Mouse (Mus musculus): ENCODE results near the gene Prkcb. TPM values are rescaled to one million over a fixed set of nuclear protein-coding genes. Genes with fewer than 3 reads are reported as not detected.

Prkcb gene
- polyA plus RNA-seq, 1 experiment from 2014 or later: 3.2 TPM

- H3K36me3 ChIP-seq (replicated peaks): no peaks in the 10 kb centered on the region
- H3K4me1 ChIP-seq: peaks cover 5% of the 10 kb centered on the region; the same call in 1 of the 2 replicates
- no peak overlapping the region for H3K4me3 ChIP-seq
- WGBS: 89% methylated on average over 4 of the region's 4 CpGs
- DNase-seq (ENCODE audit: low spot score): no peak
- H3K9me3 ChIP-seq: no peaks in the 10 kb centered on the region
- peaks cover 25% of the 10 kb centered on the region for H3K27me3 ChIP-seq (replicated peaks; ENCODE audit: low read depth, poor library complexity, severe bottlenecking)
- no peak overlapping the region for H3K27ac ChIP-seq (replicated peaks)
Measured at GRCm38 (mm10) chr7:122295363-122295762, 6.8 kb downstream of the Prkcb start.

- Histone ChIP-seq H3K27me3 (replicated peaks; ENCODE audit: low read depth, poor library complexity, severe bottlenecking) (peaks cover 15% of the 10 kb centered on the region), H3K4me1 (0 out of 2 replicates have a peak, but pooled peaks cover 4% of the 10 kb centered on the region), H3K27ac (replicated peaks) (no peak overlapping the region), H3K4me3 (no peak overlapping the region), H3K36me3 (replicated peaks) (no peaks in the 10 kb centered on the region), H3K9me3 (no peaks in the 10 kb centered on the region)
- WGBS: 80% methylated on average over 1 of the region's 1 CpGs
- no peak for DNase-seq (ENCODE audit: low spot score)
Measured at GRCm38 (mm10) chr7:122296331-122296730, 7.8 kb downstream of the Prkcb start.

- Histone ChIP-seq H3K27ac (replicated peaks) (no peak overlapping the region), H3K4me3 (no peak overlapping the region), H3K27me3 (replicated peaks; ENCODE audit: low read depth, poor library complexity, severe bottlenecking) (peaks cover 10% of the 10 kb centered on the region), H3K4me1 (0 out of 2 replicates have a peak, but pooled peaks cover 4% of the 10 kb centered on the region), H3K36me3 (replicated peaks) (no peaks in the 10 kb centered on the region), H3K9me3 (no peaks in the 10 kb centered on the region)
- 96% methylated on average over 3 of the region's 3 CpGs for WGBS
- DNase-seq (ENCODE audit: low spot score): no peak
Measured at GRCm38 (mm10) chr7:122296805-122297204, 8.3 kb downstream of the Prkcb start.

GRCm38 (mm10) chr7:122297627-122298026 is 9.1 kb downstream of the Prkcb start:
- Histone ChIP-seq H3K9me3 (no peaks in the 10 kb centered on the region), H3K4me3 (no peak overlapping the region), H3K4me1 (no peaks in the 10 kb centered on the region), H3K27me3 (replicated peaks; ENCODE audit: low read depth, poor library complexity, severe bottlenecking) (peaks cover 5% of the 10 kb centered on the region), H3K27ac (replicated peaks) (no peak overlapping the region), H3K36me3 (replicated peaks) (no peaks in the 10 kb centered on the region)
- no peak for DNase-seq (ENCODE audit: low spot score)
- WGBS: 64% methylated on average over 3 of the region's 3 CpGs

GRCm38 (mm10) chr7:122298715-122299114 is 10.2 kb downstream of the Prkcb start:
- no peaks in the 10 kb centered on the region for H3K27me3 ChIP-seq (replicated peaks; ENCODE audit: low read depth, poor library complexity, severe bottlenecking)
- WGBS: 86% methylated on average over 2 of the region's 2 CpGs
- no peak overlapping the region for H3K4me3 ChIP-seq

GRCm38 (mm10) chr7:122300538-122300937 is 12.0 kb downstream of the Prkcb start:
- Histone ChIP-seq H3K9me3 (no peaks in the 10 kb centered on the region), H3K27ac (replicated peaks) (no peak overlapping the region), H3K4me1 (no peaks in the 10 kb centered on the region), H3K4me3 (no peak overlapping the region), H3K27me3 (replicated peaks; ENCODE audit: low read depth, poor library complexity, severe bottlenecking) (no peaks in the 10 kb centered on the region), H3K36me3 (replicated peaks) (no peaks in the 10 kb centered on the region)
- DNase-seq (ENCODE audit: low spot score): no peak
- WGBS: 91% methylated on average over 4 of the region's 4 CpGs

More at GRCm38 (mm10) chr7:122298715-122299114, 10.2 kb downstream of the Prkcb start:
- no peak for DNase-seq (ENCODE audit: low spot score)
- Histone ChIP-seq H3K36me3 (replicated peaks) (no peaks in the 10 kb centered on the region), H3K9me3 (no peaks in the 10 kb centered on the region), H3K27ac (replicated peaks) (no peak overlapping the region), H3K4me1 (no peaks in the 10 kb centered on the region)

- WGBS: 92% methylated on average over 6 of the region's 6 CpGs
- Histone ChIP-seq H3K4me1 (no peaks in the 10 kb centered on the region), H3K9me3 (no peaks in the 10 kb centered on the region), H3K4me3 (no peak overlapping the region), H3K27ac (replicated peaks) (no peak overlapping the region), H3K36me3 (replicated peaks) (no peaks in the 10 kb centered on the region), H3K27me3 (replicated peaks; ENCODE audit: low read depth, poor library complexity, severe bottlenecking) (no peaks in the 10 kb centered on the region)
- DNase-seq (ENCODE audit: low spot score): no peak
Measured at GRCm38 (mm10) chr7:122302538-122302937, 14.0 kb downstream of the Prkcb start.

GRCm38 (mm10) chr7:122303988-122304387 is 15.4 kb downstream of the Prkcb start:
- 74% methylated on average over 3 of the region's 3 CpGs for WGBS

GRCm38 (mm10) chr7:122304521-122304920 is 16.0 kb downstream of the Prkcb start:
- H3K36me3 ChIP-seq (replicated peaks): no peaks in the 10 kb centered on the region
- DNase-seq (ENCODE audit: low spot score): no peak
- H3K27ac ChIP-seq (replicated peaks): no peak overlapping the region
- WGBS: 82% methylated on average over 2 of the region's 2 CpGs
- H3K4me3 ChIP-seq: no peak overlapping the region
- H3K4me1 ChIP-seq: peaks cover 2% of the 10 kb centered on the region; the same call in 1 of the 2 replicates
- H3K27me3 ChIP-seq (replicated peaks; ENCODE audit: low read depth, poor library complexity, severe bottlenecking): no peaks in the 10 kb centered on the region
- H3K9me3 ChIP-seq: no peaks in the 10 kb centered on the region

More at GRCm38 (mm10) chr7:122303988-122304387, 15.4 kb downstream of the Prkcb start:
- Histone ChIP-seq H3K4me3 (no peak overlapping the region), H3K9me3 (no peaks in the 10 kb centered on the region), H3K36me3 (replicated peaks) (no peaks in the 10 kb centered on the region), H3K27me3 (replicated peaks; ENCODE audit: low read depth, poor library complexity, severe bottlenecking) (no peaks in the 10 kb centered on the region), H3K27ac (replicated peaks) (no peak overlapping the region), H3K4me1 (no peaks in the 10 kb centered on the region)
- no peak for DNase-seq (ENCODE audit: low spot score)

GRCm38 (mm10) chr7:122307241-122307640 is 18.7 kb downstream of the Prkcb start:
- WGBS: 87% methylated on average over 9 of the region's 9 CpGs
- Histone ChIP-seq H3K9me3 (no peaks in the 10 kb centered on the region), H3K27ac (replicated peaks) (no peak overlapping the region), H3K36me3 (replicated peaks) (no peaks in the 10 kb centered on the region), H3K4me1 (peaks cover 21% of the 10 kb centered on the region), H3K27me3 (replicated peaks; ENCODE audit: low read depth, poor library complexity, severe bottlenecking) (no peaks in the 10 kb centered on the region), H3K4me3 (no peak overlapping the region)
- DNase-seq (ENCODE audit: low spot score): no peak

- no peaks in the 10 kb centered on the region for H3K36me3 ChIP-seq (replicated peaks)
- no peaks in the 10 kb centered on the region for H3K9me3 ChIP-seq
- no peaks in the 10 kb centered on the region for H3K27me3 ChIP-seq (replicated peaks; ENCODE audit: low read depth, poor library complexity, severe bottlenecking)
- peaks cover 24% of the 10 kb centered on the region for H3K4me1 ChIP-seq
- WGBS: 90% methylated on average over 5 of the region's 5 CpGs
- H3K4me3 ChIP-seq: no peak overlapping the region
- DNase-seq (ENCODE audit: low spot score): no peak
- H3K27ac ChIP-seq (replicated peaks): no peak overlapping the region
Measured at GRCm38 (mm10) chr7:122308661-122309060, 20.1 kb downstream of the Prkcb start.

- no peaks in the 10 kb centered on the region for H3K27me3 ChIP-seq (replicated peaks; ENCODE audit: low read depth, poor library complexity, severe bottlenecking)
- H3K27ac ChIP-seq (replicated peaks): no peak overlapping the region
- whole genome bisulfite sequencing: 75% methylated on average over 14 of the region's 14 CpGs
- H3K9me3 ChIP-seq: no peaks in the 10 kb centered on the region
- no peak for DNase-seq (ENCODE audit: low spot score)
- no peaks in the 10 kb centered on the region for H3K36me3 ChIP-seq (replicated peaks)
- H3K4me1 ChIP-seq: peaks cover 24% of the 10 kb centered on the region
- no peak overlapping the region for H3K4me3 ChIP-seq
Measured at GRCm38 (mm10) chr7:122309909-122310725, 21.6 kb downstream of the Prkcb start.

- no peak for DNase-seq (ENCODE audit: low spot score)
- 89% methylated on average over 7 of the region's 7 CpGs for WGBS
- H3K9me3 ChIP-seq: no peaks in the 10 kb centered on the region
- H3K36me3 ChIP-seq (replicated peaks): no peaks in the 10 kb centered on the region
- peaks cover 24% of the 10 kb centered on the region for H3K4me1 ChIP-seq
- H3K27me3 ChIP-seq (replicated peaks; ENCODE audit: low read depth, poor library complexity, severe bottlenecking): no peaks in the 10 kb centered on the region
- no peak overlapping the region for H3K4me3 ChIP-seq
- H3K27ac ChIP-seq (replicated peaks): no peak overlapping the region
Measured at GRCm38 (mm10) chr7:122310726-122311018, 22.1 kb downstream of the Prkcb start.
